Mouse (Mus musculus) layer of hippocampus, postnatal 10 days (tissue): ENCODE results near the gene Cyp4f37. TPM values are rescaled to one million over a fixed set of nuclear protein-coding genes. Genes with fewer than 3 reads are reported as not detected.
A peak's percentile ranks its signal among the peaks of the same experiment; 100 is the strongest.
"Not testable (repeated sequence)": the region's sequence is repeated elsewhere in the genome, so short reads cannot be mapped to it uniquely, and the experiment has no call there.

Experiments
- DNase-seq, 2 experiments: peaks; one replicate each; pipeline ENCODE4 v3.0.0; 2021; ENCODE audit warnings: low spot score in 2 of 2
- long read RNA-seq: library from polyadenylated mRNA; stranded (forward); transcript quantifications from one replicate; pipeline ENCODE4 v2.0.0, GENCODE M21; 2023
- total RNA-seq, 2 experiments: library from RNA; stranded (reverse); gene quantifications; 2 replicates each; pipeline ENCODE4 v1.2.3; 2021

The Cyp4f37 gene
- not detected for total RNA-seq
- long read RNA-seq = 0 reads

GRCm38 (mm10) chr17:32621018-32621417 is at the start of gene Cyp4f37:
Cyp4f37 (plus strand) TSS chr17:32621309.
- not testable (repeated sequence) for DNase-seq

GRCm38 (mm10) chr17:32573286-32573685 is 47.8 kb upstream of the Cyp4f37 start:
- DNase-seq = not testable (repeated sequence)

- no peak for DNase-seq
Measured at GRCm38 (mm10) chr17:32577496-32578186, 43.5 kb upstream of the Cyp4f37 start.

GRCm38 (mm10) chr17:32596494-32596893 is 24.6 kb upstream of the Cyp4f37 start:
- DNase-seq = no peak

GRCm38 (mm10) chr17:32608055-32608454 is 13.1 kb upstream of the Cyp4f37 start:
- DNase-seq = no peak

- DNase-seq = not testable (repeated sequence)
Measured at GRCm38 (mm10) chr17:32610231-32610630, 10.9 kb upstream of the Cyp4f37 start.

- no peak for DNase-seq
Measured at GRCm38 (mm10) chr17:32610896-32611295, 10.2 kb upstream of the Cyp4f37 start.

GRCm38 (mm10) chr17:32612417-32612816 is 8.7 kb upstream of the Cyp4f37 start:
- no peak for DNase-seq

- no peak for DNase-seq
Measured at GRCm38 (mm10) chr17:32617252-32617651, 3.9 kb upstream of the Cyp4f37 start.

- not testable (repeated sequence) for DNase-seq
Measured at GRCm38 (mm10) chr17:32629726-32630125, 8.6 kb downstream of the Cyp4f37 start.

GRCm38 (mm10) chr17:32631936-32632335 is 10.8 kb downstream of the Cyp4f37 start:
- no peak for DNase-seq

GRCm38 (mm10) chr17:32634242-32634971 is 13.3 kb downstream of the Cyp4f37 start:
- DNase-seq = not testable (repeated sequence)

GRCm38 (mm10) chr17:32634972-32635314 is 13.8 kb downstream of the Cyp4f37 start:
- DNase-seq = peak; percentile 92

GRCm38 (mm10) chr17:32636341-32636740 is 15.2 kb downstream of the Cyp4f37 start:
- no peak for DNase-seq

- no peak for DNase-seq
Measured at GRCm38 (mm10) chr17:32637151-32637550, 16.0 kb downstream of the Cyp4f37 start.

- DNase-seq = no peak
Measured at GRCm38 (mm10) chr17:32646631-32647030, 25.5 kb downstream of the Cyp4f37 start.

GRCm38 (mm10) chr17:32653860-32654259 is 32.8 kb downstream of the Cyp4f37 start:
- DNase-seq = no peak

- no peak for DNase-seq
Measured at GRCm38 (mm10) chr17:32657041-32657440, 35.9 kb downstream of the Cyp4f37 start.

- DNase-seq = no peak
Measured at GRCm38 (mm10) chr17:32658246-32658645, 37.1 kb downstream of the Cyp4f37 start.

GRCm38 (mm10) chr17:32658712-32659111 is 37.6 kb downstream of the Cyp4f37 start, which contains the start of gene Cyp4f40:
Cyp4f40 (plus strand) TSS chr17:32658900.
- peak; percentile 4 to 18 for DNase-seq

- no peak for DNase-seq
Measured at GRCm38 (mm10) chr17:32673976-32674375, 52.9 kb downstream of the Cyp4f37 start.

GRCm38 (mm10) chr17:32676040-32676635 is 55.0 kb downstream of the Cyp4f37 start:
- DNase-seq = no peak
